8 mouse cellular contexts compared by ENCODE assay signal in genomic region chr3:33824135-33824946, GRCm38 (mm10). TPM values are rescaled to one million over a fixed set of nuclear protein-coding genes. Genes with fewer than 3 reads are reported as not detected.
DNase-seq lines count a peak whose midpoint lies in the region; ATAC-seq lines count a peak whose summit lies in the region.

No protein-coding gene starts in this region.

- no peaks in the 10 kb centered on the region for H3K4me1 ChIP-seq in liver, embryonic 12.5 days
- no peaks in the 10 kb centered on the region for H3K4me1 ChIP-seq in forebrain, embryonic 12.5 days
- H3K4me1 ChIP-seq in midbrain, embryonic 16.5 days (ENCODE audit: control insufficient read depth, insufficient read depth, low read length) = no peaks in the 10 kb centered on the region

- DNase-seq in liver (peak; percentile 12), MEL-GATA-1-ER (ENCODE audit: extremely low read depth, low read depth) (peak; percentile 50)
- peak; percentile 23 for DNase-seq in c-Kit-positive CD71-positive TER-119-positive erythroid progenitor cells, embryonic 14.5 days (ENCODE audit: low spot score)
- DNase-seq in kidney, postnatal 10 days = peak; percentile 57
- no peak for DNase-seq in urinary bladder, postnatal 4 days (ENCODE audit: low spot score in 2 of 2)

- no peaks in the 10 kb centered on the region for H3K36me3 ChIP-seq in liver, embryonic 12.5 days
- no peaks in the 10 kb centered on the region for H3K36me3 ChIP-seq in forebrain, embryonic 12.5 days (replicated peaks)
- no peaks in the 10 kb centered on the region for H3K36me3 ChIP-seq in midbrain, embryonic 16.5 days (ENCODE audit: control insufficient read depth, insufficient read depth, low read length)

- H3K27me3 ChIP-seq in liver, embryonic 12.5 days (replicated peaks) = no peaks in the 10 kb centered on the region
- no peaks in the 10 kb centered on the region for H3K27me3 ChIP-seq in forebrain, embryonic 12.5 days
- H3K27me3 ChIP-seq in midbrain, embryonic 16.5 days (ENCODE audit: control insufficient read depth, insufficient read depth, low read depth, low read length) = no peaks in the 10 kb centered on the region

- no peak overlapping the region for H3K9ac ChIP-seq in liver, embryonic 12.5 days
- H3K9ac ChIP-seq in forebrain, embryonic 12.5 days = no peak overlapping the region
- no peak overlapping the region for H3K9ac ChIP-seq in midbrain, embryonic 16.5 days (ENCODE audit: low read depth, low read length)

- no peaks in the 10 kb centered on the region for H3K9me3 ChIP-seq in liver, embryonic 12.5 days (replicated peaks)
- H3K9me3 ChIP-seq in forebrain, embryonic 12.5 days = no peaks in the 10 kb centered on the region
- H3K9me3 ChIP-seq in midbrain, embryonic 16.5 days (replicated peaks; ENCODE audit: control insufficient read depth, low read length, poor library complexity, severe bottlenecking) = no peaks in the 10 kb centered on the region

- H3K4me2 ChIP-seq in liver, embryonic 12.5 days = no peak overlapping the region
- no peak overlapping the region for H3K4me2 ChIP-seq in forebrain, embryonic 12.5 days
- no peak overlapping the region for H3K4me2 ChIP-seq in midbrain, embryonic 16.5 days (ENCODE audit: low read length)

- 41% methylated on average over 9 of the region's 9 CpGs for whole genome bisulfite sequencing in liver, embryonic 12.5 days (ENCODE audit: insufficient replicate concordance)
- WGBS in forebrain, embryonic 12.5 days = 46% methylated on average over 9 of the region's 9 CpGs
- 49% methylated on average over 9 of the region's 9 CpGs for WGBS in midbrain, embryonic 16.5 days

- H3K4me3 ChIP-seq in liver, embryonic 12.5 days = no peak overlapping the region
- H3K4me3 ChIP-seq in forebrain, embryonic 12.5 days (replicated peaks) = no peak overlapping the region
- no peak overlapping the region for H3K4me3 ChIP-seq in midbrain, embryonic 16.5 days (ENCODE audit: low read depth, low read length)

- ATAC-seq in liver, embryonic 12.5 days = no peak
- peak; percentile 79; the same call in 1 of the 2 replicates for ATAC-seq in forebrain, embryonic 12.5 days (ENCODE audit: low FRiP score)
- ATAC-seq in midbrain, embryonic 16.5 days = peak; percentile 82

- H3K27ac ChIP-seq in liver, embryonic 12.5 days = no peak overlapping the region
- no peak overlapping the region for H3K27ac ChIP-seq in forebrain, embryonic 12.5 days
- no peak overlapping the region for H3K27ac ChIP-seq in midbrain, embryonic 16.5 days (ENCODE audit: low read length)

RNA-seq across cellular contexts. Expression of gene Ccdc39, which starts 19.8 kb away (rescaled TPM):
- polyA plus RNA-seq in liver, embryonic 12.5 days (2016; fragmentation: Nextera tagmentation; extraction: Ambion mirVana) = 0.44 and 0.86 TPM in 2 replicates
- 8.0 and 9.7 TPM in 2 replicates for polyA plus RNA-seq in forebrain, embryonic 12.5 days (2016; fragmentation: Nextera tagmentation; extraction: Ambion mirVana)
- 22.8 TPM in 2 replicates for polyA plus RNA-seq in midbrain, embryonic 16.5 days (2015; fragmentation: Nextera tagmentation; extraction: Ambion mirVana)

RNA-seq across cellular contexts. Expression of gene Ttc14, which starts 24.7 kb away (rescaled TPM):
- 43.5 and 44.2 TPM in 2 replicates for polyA plus RNA-seq in liver, embryonic 12.5 days (2016; fragmentation: Nextera tagmentation; extraction: Ambion mirVana)
- polyA plus RNA-seq in forebrain, embryonic 12.5 days (2016; fragmentation: Nextera tagmentation; extraction: Ambion mirVana) = 73.5 and 82.3 TPM in 2 replicates
- 68.6 and 72.3 TPM in 2 replicates for polyA plus RNA-seq in midbrain, embryonic 16.5 days (2015; fragmentation: Nextera tagmentation; extraction: Ambion mirVana)

Comparison
In these comparisons a context has a peak if more than half of its experiments do, and no peak if none do; other contexts are left out.
1. DNase-seq: peak in liver (single experiment), MEL-GATA-1-ER (single experiment), c-Kit-positive CD71-positive TER-119-positive erythroid progenitor cells, embryonic 14.5 days (single experiment) and kidney, postnatal 10 days (single experiment); none in urinary bladder, postnatal 4 days (0 of 2).